Mouse (Mus musculus) heart, embryonic 10.5 days (tissue): ENCODE results near the gene Gm45837. TPM values are rescaled to one million over a fixed set of nuclear protein-coding genes. Genes with fewer than 3 reads are reported as not detected.
A peak's percentile ranks its signal among the peaks of the same experiment; 100 is the strongest.

Source experiments
- DNase-seq: peaks from one replicate; pipeline ENCODE4 v3.0.0-alpha.2; 2017; ENCODE audit warnings: low spot score
- H3K27ac ChIP-seq: fragments of 300-500 bp; sonication (generic); 2 replicates; pipeline ENCODE4 v1.5.1; 2016; ENCODE audit warnings: mild to moderate bottlenecking
- H3K27me3 ChIP-seq: fragments of 300-500 bp; sonication (generic); 2 replicates; pipeline ENCODE4 v1.6.1; 2016; ENCODE audit warnings: mild to moderate bottlenecking; ENCODE audit not compliant: poor library complexity, insufficient read depth, severe bottlenecking
- H3K36me3 ChIP-seq: fragments of 300-500 bp; sonication (generic); 2 replicates; pipeline ENCODE4 v1.6.1; 2016; ENCODE audit warnings: mild to moderate bottlenecking, moderate library complexity
- H3K4me1 ChIP-seq: fragments of 300-500 bp; sonication (generic); 2 replicates; pipeline ENCODE4 v1.6.1; 2016; ENCODE audit warnings: mild to moderate bottlenecking
- H3K4me3 ChIP-seq: fragments of 300-500 bp; sonication (generic); 2 replicates; pipeline ENCODE4 v1.5.1; 2016; ENCODE audit warnings: mild to moderate bottlenecking, moderate library complexity
- H3K9me3 ChIP-seq: fragments of 300-500 bp; sonication (generic); 2 replicates; pipeline ENCODE4 v1.6.1; 2016; ENCODE audit warnings: mild to moderate bottlenecking, moderate library complexity
- WGBS: fragments of 180-500 bp; shearing (Covaris S2); methylation state at CpG from one replicate; pipeline ENCODE4 v1.1.7; 2016; 5-methylcytosine and 5-hydroxymethylcytosine counted together
- polyA plus RNA-seq: library from polyadenylated mRNA; unstranded; fragments of >200 nt; fragmentation: Nextera tagmentation; extraction: Ambion mirVana; gene quantifications from 2 replicates; pipeline ENCODE4 v1.2.1, GENCODE M21; 2016

The Gm45837 gene
- polyA plus RNA-seq, 1 experiment from 2014 or later = not detected

DNA sequence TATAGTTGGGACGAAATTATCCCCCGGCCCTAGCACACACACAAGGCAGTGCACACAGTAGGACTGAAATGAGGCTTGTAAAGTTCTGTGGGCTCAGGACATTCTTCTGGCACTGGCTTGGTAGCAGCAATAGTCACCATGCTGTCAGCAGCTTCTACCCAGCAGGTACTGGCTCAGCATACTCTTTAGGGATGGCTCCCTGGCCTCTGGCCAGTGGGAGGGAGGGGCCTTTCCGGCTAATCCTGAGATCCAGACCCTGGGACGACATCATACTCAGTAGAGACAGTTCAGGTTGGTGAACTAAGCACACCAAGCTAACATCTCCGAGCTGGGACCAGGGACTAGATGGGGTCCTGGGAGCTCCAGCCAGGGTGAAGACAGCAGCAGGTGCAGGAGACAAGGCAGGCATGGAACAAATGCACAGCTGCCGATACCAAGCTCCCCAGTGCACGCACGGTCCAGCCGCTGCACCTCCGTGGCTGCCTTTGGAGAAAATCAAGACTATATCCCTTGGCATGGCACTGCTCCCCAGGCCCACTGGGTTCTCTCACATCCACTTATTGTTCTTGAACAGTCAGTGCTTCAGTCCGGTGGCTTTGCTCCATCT, 53.1 kb downstream of the Gm45837 start:
- Histone ChIP-seq H3K4me3 (no peak overlapping the region), H3K36me3 (no peaks in the 10 kb centered on the region), H3K27me3 (peaks cover 43% of the 10 kb centered on the region), H3K9me3 (no peaks in the 10 kb centered on the region), H3K27ac (no peak overlapping the region), H3K4me1 (peaks cover 60% of the 10 kb centered on the region)
- DNase-seq = no peak
- 61% methylated on average over 11 of the region's 11 CpGs for WGBS

GRCm38 (mm10) chr7:101464927-101465326, 54.2 kb downstream of the Gm45837 start:
- DNase-seq = no peak
- 0 out of 2 replicates have a peak overlapping the region, but pooled peaks have one; percentile 25 for H3K27ac ChIP-seq
- H3K4me3 ChIP-seq = no peak overlapping the region; the same call in 1 of the 2 replicates
- peaks cover 32% of the 10 kb centered on the region for H3K27me3 ChIP-seq
- H3K36me3 ChIP-seq = no peaks in the 10 kb centered on the region
- peaks cover 53% of the 10 kb centered on the region for H3K4me1 ChIP-seq
- WGBS = 52% methylated on average over 4 of the region's 4 CpGs
- H3K9me3 ChIP-seq = no peaks in the 10 kb centered on the region

- H3K27me3 ChIP-seq = peaks cover 28% of the 10 kb centered on the region
- H3K9me3 ChIP-seq = no peaks in the 10 kb centered on the region
- H3K4me3 ChIP-seq = peak overlapping the region; percentile 17; the same call in 1 of the 2 replicates
- no peaks in the 10 kb centered on the region for H3K36me3 ChIP-seq
- 17% methylated on average over 14 of the region's 14 CpGs for WGBS
- peaks cover 49% of the 10 kb centered on the region for H3K4me1 ChIP-seq
- H3K27ac ChIP-seq = peak overlapping the region; percentile 25; the same call in 1 of the 2 replicates
- DNase-seq = no peak
Observed at GRCm38 (mm10) chr7:101465392-101465791, 54.7 kb downstream of the Gm45837 start.

DNA sequence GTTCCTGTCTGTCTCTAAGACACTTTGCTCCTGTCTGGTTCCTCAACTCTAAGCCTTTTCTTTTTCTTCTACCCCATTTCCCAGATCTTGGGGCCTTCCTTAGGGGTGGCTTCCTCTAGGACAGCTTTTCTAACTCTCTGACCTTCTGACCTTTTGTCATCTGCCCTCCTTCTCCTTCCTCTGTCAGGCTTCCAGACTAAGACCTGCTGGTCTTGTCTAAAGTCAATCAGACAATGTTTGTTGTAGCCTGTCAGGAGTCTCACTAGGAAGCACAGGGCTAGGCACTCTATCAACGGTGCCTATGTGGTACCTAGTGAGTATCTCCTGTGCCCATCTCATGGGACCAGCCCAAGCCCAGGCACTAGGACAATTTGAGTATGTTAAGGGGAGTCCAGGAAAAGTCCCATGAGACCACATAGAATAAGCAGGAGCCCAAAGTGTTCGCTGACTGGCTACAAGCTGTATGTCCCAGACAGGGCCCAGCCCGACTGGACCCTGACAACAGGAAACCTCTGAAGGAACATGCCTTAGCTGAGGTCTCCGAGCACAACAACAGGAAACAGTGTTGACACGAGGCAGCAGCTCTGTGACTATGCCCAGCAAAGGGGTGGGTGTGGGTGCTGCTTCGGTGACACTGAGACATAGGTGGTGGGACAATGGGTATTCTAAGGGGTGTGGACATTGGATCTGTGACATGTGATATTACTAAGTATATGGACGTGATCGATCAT, 55.3 kb downstream of the Gm45837 start:
- H3K27ac ChIP-seq = peak overlapping the region; percentile 43; the same call in 1 of the 2 replicates
- H3K4me3 ChIP-seq = no peak overlapping the region
- DNase-seq = no peak
- H3K36me3 ChIP-seq = no peaks in the 10 kb centered on the region
- H3K9me3 ChIP-seq = no peaks in the 10 kb centered on the region
- H3K27me3 ChIP-seq = peaks cover 25% of the 10 kb centered on the region
- H3K4me1 ChIP-seq = peaks cover 44% of the 10 kb centered on the region
- WGBS = 65% methylated on average over 8 of the region's 8 CpGs

- WGBS = 82% methylated on average over 6 of the region's 6 CpGs
- Histone ChIP-seq H3K9me3 (no peaks in the 10 kb centered on the region), H3K4me1 (peaks cover 41% of the 10 kb centered on the region), H3K27me3 (peaks cover 21% of the 10 kb centered on the region), H3K36me3 (no peaks in the 10 kb centered on the region), H3K4me3 (no peak overlapping the region), H3K27ac (no peak overlapping the region)
- DNase-seq = no peak
Observed at GRCm38 (mm10) chr7:101466581-101467081, 55.9 kb downstream of the Gm45837 start.

GRCm38 (mm10) chr7:101471423-101471822, 60.7 kb downstream of the Gm45837 start:
- Histone ChIP-seq H3K4me3 (no peak overlapping the region), H3K27ac (no peak overlapping the region), H3K9me3 (no peaks in the 10 kb centered on the region), H3K27me3 (peaks cover 10% of the 10 kb centered on the region; the same call in 1 of the 2 replicates), H3K36me3 (no peaks in the 10 kb centered on the region), H3K4me1 (peaks cover 24% of the 10 kb centered on the region)
- DNase-seq = no peak
- WGBS = 80% methylated on average over 2 of the region's 2 CpGs

DNA sequence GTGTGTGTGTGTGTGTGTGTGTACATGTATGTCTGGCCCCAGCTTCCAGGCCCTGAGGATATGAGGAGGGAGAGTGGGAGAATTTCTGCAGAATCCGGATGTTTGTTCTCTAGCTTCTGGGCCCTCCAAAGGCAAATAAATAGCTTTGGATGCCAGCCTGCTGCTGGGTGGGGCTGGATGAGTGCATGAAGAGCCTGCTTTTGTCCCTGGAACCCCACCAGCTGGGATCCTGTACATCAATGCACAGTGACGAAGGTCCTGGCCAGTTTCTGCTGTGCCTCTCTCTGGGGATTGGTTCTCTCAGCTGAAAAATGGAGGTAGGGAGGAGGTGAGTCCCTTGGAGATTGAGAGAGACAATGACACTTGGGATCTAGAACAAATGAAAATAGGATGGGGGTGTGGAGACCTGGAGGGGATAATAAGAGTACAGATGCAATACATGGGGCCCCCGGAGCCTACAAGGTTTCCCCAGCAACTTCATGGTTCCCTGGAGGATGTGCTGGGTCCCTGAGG, 61.3 kb downstream of the Gm45837 start:
- H3K27ac ChIP-seq = peak overlapping the region; percentile 76
- DNase-seq = no peak
- no peaks in the 10 kb centered on the region for H3K9me3 ChIP-seq
- no peak overlapping the region for H3K4me3 ChIP-seq
- WGBS = 81% methylated on average over 3 of the region's 3 CpGs
- H3K36me3 ChIP-seq = no peaks in the 10 kb centered on the region
- peaks cover 13% of the 10 kb centered on the region; the same call in 1 of the 2 replicates for H3K27me3 ChIP-seq
- H3K4me1 ChIP-seq = peaks cover 22% of the 10 kb centered on the region

DNA sequence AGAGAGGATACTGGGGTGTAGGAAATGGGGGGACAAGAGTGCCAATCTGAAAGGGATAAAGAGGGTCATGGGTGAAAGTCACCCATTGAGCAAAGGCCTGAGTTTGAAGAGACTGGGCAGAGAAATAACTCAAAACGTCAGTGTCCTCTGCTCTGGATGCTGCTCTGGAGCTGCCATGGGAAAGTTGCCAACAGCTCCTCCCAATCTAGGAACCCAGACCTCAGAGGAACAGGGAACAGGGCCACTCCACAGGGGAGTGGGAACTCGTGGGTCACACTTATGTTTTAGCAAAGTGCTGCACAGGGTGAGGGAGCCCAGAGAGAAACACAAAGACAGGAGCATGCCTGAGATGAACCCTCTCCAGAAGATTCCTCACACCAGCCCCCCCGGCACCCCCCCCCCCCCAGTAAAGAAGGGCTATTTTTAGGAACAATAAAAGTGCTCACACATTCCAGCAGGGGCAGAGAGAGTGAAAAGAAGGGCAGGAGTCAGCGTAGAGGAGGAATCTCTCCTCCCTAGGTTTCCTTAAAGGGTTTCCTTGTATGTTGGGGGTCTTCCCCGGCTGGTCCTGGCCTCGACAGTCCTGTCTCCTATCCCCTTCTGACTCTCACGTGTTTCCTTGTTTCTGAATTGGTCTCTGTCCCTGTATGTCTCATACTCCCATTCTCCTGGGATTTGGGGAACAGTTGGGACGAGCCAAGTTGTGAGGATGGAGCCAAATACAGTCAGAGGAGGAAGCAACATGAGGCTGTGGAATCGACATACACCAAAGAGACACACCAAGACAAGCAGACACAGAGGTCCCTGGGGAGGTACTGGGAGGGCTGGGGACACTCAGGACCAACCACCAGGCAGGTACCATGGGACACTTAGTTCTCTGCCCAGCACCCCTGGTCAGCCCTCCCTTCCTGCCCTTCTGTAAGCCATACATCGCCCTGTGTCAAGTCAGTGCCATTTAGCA, 62.2 kb downstream of the Gm45837 start:
- 42% methylated on average over 10 of the region's 10 CpGs for WGBS
- H3K36me3 ChIP-seq = no peaks in the 10 kb centered on the region
- no peaks in the 10 kb centered on the region for H3K9me3 ChIP-seq
- DNase-seq = no peak
- peak overlapping the region; percentile 76 for H3K27ac ChIP-seq
- no peak overlapping the region for H3K4me3 ChIP-seq
- peaks cover 16% of the 10 kb centered on the region; the same call in 1 of the 2 replicates for H3K27me3 ChIP-seq
- H3K4me1 ChIP-seq = peaks cover 22% of the 10 kb centered on the region

- Histone ChIP-seq H3K4me3 (no peak overlapping the region), H3K4me1 (peaks cover 20% of the 10 kb centered on the region), H3K27me3 (peaks cover 16% of the 10 kb centered on the region; the same call in 1 of the 2 replicates), H3K9me3 (no peaks in the 10 kb centered on the region), H3K36me3 (no peaks in the 10 kb centered on the region), H3K27ac (0 out of 2 replicates have a peak overlapping the region, but pooled peaks have one; percentile 22)
- 74% methylated on average over 5 of the region's 5 CpGs for WGBS
- no peak for DNase-seq
Observed at GRCm38 (mm10) chr7:101474399-101474811, 63.7 kb downstream of the Gm45837 start.

DNA sequence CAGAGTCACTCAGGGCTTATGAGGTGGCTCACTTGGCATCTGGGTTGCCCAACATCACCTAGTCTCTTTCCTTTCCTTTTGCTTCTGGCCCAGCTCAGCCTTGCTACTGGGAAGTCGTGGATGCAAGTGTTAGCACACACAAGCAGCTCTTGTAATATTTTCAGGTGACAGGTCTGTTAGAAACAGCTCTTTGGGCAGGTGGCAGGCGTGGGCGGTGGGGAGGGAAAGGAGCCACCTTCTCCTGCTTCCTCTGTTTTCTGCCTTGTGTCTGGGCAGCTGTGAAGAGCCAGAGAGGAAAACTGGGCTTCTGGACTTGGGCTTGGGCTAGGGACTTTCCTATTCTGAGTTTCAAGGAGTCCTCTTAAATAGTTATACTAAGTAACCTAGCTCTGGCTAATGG, 65.3 kb downstream of the Gm45837 start:
- H3K4me3 ChIP-seq = no peak overlapping the region
- no peaks in the 10 kb centered on the region for H3K36me3 ChIP-seq
- DNase-seq = no peak
- H3K27ac ChIP-seq = no peak overlapping the region
- H3K9me3 ChIP-seq = no peaks in the 10 kb centered on the region
- WGBS = 59% methylated on average over 3 of the region's 3 CpGs
- H3K27me3 ChIP-seq = peaks cover 16% of the 10 kb centered on the region; the same call in 1 of the 2 replicates
- H3K4me1 ChIP-seq = peaks cover 18% of the 10 kb centered on the region

- peaks cover 18% of the 10 kb centered on the region for H3K4me1 ChIP-seq
- peaks cover 16% of the 10 kb centered on the region; the same call in 1 of the 2 replicates for H3K27me3 ChIP-seq
- no peak overlapping the region for H3K4me3 ChIP-seq
- no peak overlapping the region for H3K27ac ChIP-seq
- no peaks in the 10 kb centered on the region for H3K36me3 ChIP-seq
- H3K9me3 ChIP-seq = no peaks in the 10 kb centered on the region
- DNase-seq = no peak
- WGBS = 65% methylated on average over 4 of the region's 4 CpGs
Observed at GRCm38 (mm10) chr7:101476493-101476892, 65.8 kb downstream of the Gm45837 start.

- H3K27me3 ChIP-seq = peaks cover 18% of the 10 kb centered on the region; the same call in 1 of the 2 replicates
- 40% methylated on average over 5 of the region's 5 CpGs for WGBS
- no peaks in the 10 kb centered on the region for H3K9me3 ChIP-seq
- DNase-seq = no peak
- no peaks in the 10 kb centered on the region for H3K36me3 ChIP-seq
- peaks cover 17% of the 10 kb centered on the region for H3K4me1 ChIP-seq
- H3K27ac ChIP-seq = no peak overlapping the region
- H3K4me3 ChIP-seq = no peak overlapping the region
Observed at GRCm38 (mm10) chr7:101477200-101477599, 66.5 kb downstream of the Gm45837 start.
